Mouse (Mus musculus) lung, postnatal 25 days (tissue): ENCODE results near the gene Cryzl2.

Source experiments
- DNase-seq: peaks from one replicate; pipeline ENCODE4 v3.0.0; 2022; ENCODE audit warnings: low spot score

Cryzl2 gene

GRCm38 (mm10) chr1:157525692-157526354 is 67.4 kb downstream of the Cryzl2 start:
- no peak for DNase-seq

GRCm38 (mm10) chr1:157526625-157527024 is 68.2 kb downstream of the Cryzl2 start:
- peak; percentile 11 for DNase-seq

DNA sequence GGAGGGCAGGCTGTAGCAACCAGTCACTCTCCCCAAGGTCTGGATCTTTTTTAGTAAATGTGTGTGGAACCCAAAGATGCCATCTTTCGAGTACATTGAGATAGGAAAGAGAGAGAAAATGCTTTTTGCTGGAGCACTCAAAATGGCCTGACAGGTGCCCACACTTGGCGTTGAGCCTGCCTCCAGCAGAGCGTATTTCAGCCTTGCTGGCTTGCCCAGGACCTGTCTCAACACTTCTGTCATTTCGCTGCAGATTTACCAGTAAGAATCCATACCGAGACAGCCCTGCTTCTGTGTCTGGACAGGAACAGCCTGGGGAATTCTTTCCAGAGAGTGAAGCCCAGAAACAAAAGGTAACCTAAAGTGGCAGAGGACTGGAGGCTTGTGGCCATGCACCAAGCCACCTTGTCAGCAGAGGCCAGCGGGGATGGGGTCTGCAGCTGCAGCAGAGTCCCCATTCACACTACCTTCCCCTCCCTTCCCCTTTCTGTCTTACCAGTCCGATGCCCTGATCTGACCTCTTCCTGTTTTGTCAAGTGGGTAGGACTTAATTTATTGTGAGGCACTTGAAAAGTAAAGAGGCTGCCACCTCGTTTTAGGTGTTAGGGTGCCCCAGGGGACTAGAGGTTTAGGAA is 74.6 kb downstream of the Cryzl2 start:
- no peak for DNase-seq

- no peak for DNase-seq
Measured at GRCm38 (mm10) chr1:157535571-157535970, 77.2 kb downstream of the Cryzl2 start.

GRCm38 (mm10) chr1:157536471-157536870 is 78.1 kb downstream of the Cryzl2 start:
- no peak for DNase-seq

DNA sequence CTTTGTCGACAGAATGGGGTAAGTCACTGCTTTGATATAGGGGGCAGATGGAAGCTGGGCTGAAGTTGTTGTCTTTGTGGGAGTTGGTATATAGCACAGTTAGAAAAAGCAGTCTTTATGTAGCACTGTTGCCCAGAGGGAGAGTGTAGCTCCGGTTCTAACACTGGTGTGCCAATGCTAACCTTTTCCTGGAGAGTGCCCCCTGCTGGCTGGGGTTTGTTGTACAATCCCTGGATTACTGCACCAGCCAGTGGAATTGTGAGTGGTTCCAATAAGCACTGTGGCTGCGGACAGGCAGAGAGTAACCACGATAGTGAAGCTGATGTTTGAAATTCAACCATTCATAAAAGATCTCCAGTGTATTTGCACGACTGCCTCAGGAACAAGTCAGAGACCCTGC is 79.3 kb downstream of the Cryzl2 start:
- DNase-seq: no peak
